Mouse (Mus musculus) cerebellum, adult 11 months (tissue): ENCODE data around the gene Dnase1l3.

Source experiments
- DNase-seq: peaks from one replicate; pipeline ENCODE4 v3.0.0; 2022

Dnase1l3 gene

GRCm38 (mm10) chr14:7928362-7928761 lies 66.0 kb downstream of the Dnase1l3 start:
- no peak for DNase-seq

GRCm38 (mm10) chr14:7923635-7924034 lies 70.7 kb downstream of the Dnase1l3 start:
- no peak for DNase-seq

- DNase-seq: no peak
These were observed 72.9 kb downstream of the Dnase1l3 start for GRCm38 (mm10) chr14:7921459-7921858.

- no peak for DNase-seq
These were observed 74.5 kb downstream of the Dnase1l3 start for GRCm38 (mm10) chr14:7919921-7920320.

DNA sequence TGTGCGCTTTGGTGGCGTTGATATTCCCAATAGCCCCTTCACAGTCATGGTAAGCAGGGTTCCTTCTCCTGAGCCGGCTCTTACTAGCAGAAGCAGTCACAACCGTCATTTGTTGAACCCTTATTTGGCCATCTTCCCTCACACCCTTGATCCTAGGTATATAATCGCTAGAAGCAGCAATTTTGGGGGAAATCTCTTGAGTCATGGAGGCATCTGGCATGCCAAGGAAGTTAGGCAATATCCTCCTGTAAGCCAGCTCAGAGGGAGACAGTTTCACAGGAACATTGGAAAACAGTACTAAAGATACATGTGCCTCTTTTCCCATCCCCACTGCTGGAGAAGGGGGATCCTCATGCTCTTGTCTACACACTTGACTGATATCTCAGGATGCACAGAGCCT lies 75.1 kb downstream of the Dnase1l3 start:
- DNase-seq: no peak

DNA sequence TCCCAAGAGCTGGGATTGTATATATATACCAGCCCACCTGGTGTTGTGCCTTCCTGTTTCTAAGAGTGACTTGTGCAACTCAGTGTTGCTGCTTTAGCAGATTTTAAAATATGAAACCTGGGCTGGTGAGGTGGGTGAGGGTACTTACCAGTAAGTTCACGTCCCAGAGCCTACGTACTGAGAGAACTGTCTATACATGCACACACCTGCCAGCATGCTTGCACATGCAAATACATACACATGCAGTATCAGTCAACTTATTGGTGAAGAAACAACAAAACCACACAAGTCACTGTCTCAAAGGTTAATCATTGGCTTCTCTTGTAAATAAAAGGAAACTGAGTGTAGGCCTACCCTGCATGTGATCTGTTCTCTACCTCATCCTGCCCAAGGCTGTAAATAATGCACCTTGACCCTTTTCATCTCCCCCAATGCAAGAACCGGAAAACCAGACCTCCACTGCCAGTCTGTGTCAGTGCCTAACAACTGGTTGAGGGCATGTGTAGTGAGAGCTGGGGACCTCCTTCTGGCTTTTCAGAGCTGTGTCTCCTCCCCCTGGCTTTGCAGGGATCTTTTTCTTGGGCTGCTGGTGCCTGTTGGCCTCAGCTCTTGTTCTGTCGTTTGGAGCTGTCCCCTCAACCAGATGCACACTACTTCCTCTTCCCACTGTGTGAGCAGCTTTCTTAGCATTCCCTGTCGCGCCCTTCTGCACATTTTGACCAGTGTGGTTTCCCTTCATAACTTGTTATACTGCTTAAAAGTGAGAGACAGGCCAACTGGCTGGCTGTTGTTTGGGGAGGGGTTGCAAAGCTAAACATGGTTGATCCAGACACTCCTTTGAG lies 76.0 kb downstream of the Dnase1l3 start:
- DNase-seq: no peak
